ENCODE assay signal across 10 mouse cellular contexts in the genomic region with DNA sequence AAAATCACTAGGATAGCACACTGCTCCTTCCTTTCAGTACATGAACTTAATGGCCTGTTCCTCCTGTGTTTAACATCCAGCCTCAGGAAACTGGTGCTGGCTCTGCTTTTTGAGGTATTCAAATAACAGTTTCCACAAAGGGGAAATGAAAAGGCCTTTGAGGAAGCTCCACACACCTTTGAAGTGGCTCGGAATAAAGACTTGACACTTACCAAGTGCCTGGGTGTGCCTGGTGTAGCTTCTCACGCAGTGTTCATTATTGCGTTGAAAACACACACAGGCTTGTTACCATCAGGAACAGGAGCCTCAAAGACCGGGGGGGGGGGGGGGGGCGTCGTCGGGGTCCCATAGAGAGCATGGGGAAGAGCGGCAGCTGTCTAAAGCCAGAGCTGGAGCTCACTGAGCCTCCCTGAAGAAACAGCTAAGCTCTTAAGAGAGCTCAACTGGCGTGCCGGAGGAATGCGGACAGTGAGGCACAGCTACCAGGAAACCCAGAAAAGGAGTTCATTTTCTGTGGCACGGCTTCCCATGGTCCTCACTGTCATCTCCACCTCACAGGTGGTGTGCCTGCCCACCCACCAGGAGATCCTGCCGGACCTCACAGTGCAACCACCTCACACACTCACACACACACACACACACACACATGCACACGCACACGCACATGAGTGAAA.
A peak's percentile ranks its signal among the peaks of the same experiment; 100 is the strongest.
DNase-seq lines count a peak whose midpoint lies in the region; ATAC-seq and TF ChIP-seq lines count a peak whose summit lies in the region.
"Had no signal": no experiment of that assay in that cellular context is flagged by ENCODE, and none has a peak within 500 bp of the region (broad histone marks: within the 10 kb centered on the region; RNA-seq: fewer than 3 reads in every experiment).

No protein-coding gene starts in this region.

- no peaks in the 10 kb centered on the region for H3K27me3 ChIP-seq in spleen, adult 2 months (ENCODE audit: control insufficient read depth, insufficient read depth, low read length)
- no peaks in the 10 kb centered on the region for H3K27me3 ChIP-seq in embryonic facial prominence, embryonic 10.5 days (replicated peaks; ENCODE audit: low read depth, poor library complexity, severe bottlenecking)
- H3K27me3 ChIP-seq in neural tube, embryonic 15.5 days (replicated peaks): no peaks in the 10 kb centered on the region

- H3K9ac ChIP-seq in neural tube, embryonic 15.5 days (replicated peaks): no peak overlapping the region

- no peak for TF ChIP-seq POLR2A in spleen, adult 2 months (IDR thresholded peaks at IDR 0.05; ENCODE audit: low read depth, low read length)

- H3K4me3 ChIP-seq in spleen, adult 2 months (ENCODE audit: extremely low read depth, insufficient read depth, insufficient read length): no peak overlapping the region
- no peak overlapping the region for H3K4me3 ChIP-seq in embryonic facial prominence, embryonic 10.5 days
- H3K4me3 ChIP-seq in neural tube, embryonic 15.5 days (replicated peaks): no peak overlapping the region
- H3K4me3 ChIP-seq: heart, adult 2 months had no signal

- H3K9me3 ChIP-seq in embryonic facial prominence, embryonic 10.5 days: no peaks in the 10 kb centered on the region
- no peaks in the 10 kb centered on the region for H3K9me3 ChIP-seq in neural tube, embryonic 15.5 days (replicated peaks)

- TF ChIP-seq CTCF in spleen, adult 2 months (IDR thresholded peaks at IDR 0.05; ENCODE audit: extremely low read depth, insufficient read depth, insufficient read length, insufficient replicate concordance): no peak

- no peaks in the 10 kb centered on the region for H3K36me3 ChIP-seq in spleen, adult 2 months (ENCODE audit: control insufficient read depth, insufficient read depth, low read length)
- no peaks in the 10 kb centered on the region for H3K36me3 ChIP-seq in embryonic facial prominence, embryonic 10.5 days (replicated peaks)
- no peaks in the 10 kb centered on the region for H3K36me3 ChIP-seq in neural tube, embryonic 15.5 days

- peaks cover 12% of the 10 kb centered on the region for H3K4me1 ChIP-seq in spleen, adult 2 months (ENCODE audit: control insufficient read depth, insufficient read depth, insufficient read length)
- H3K4me1 ChIP-seq in embryonic facial prominence, embryonic 10.5 days: peaks cover 55% of the 10 kb centered on the region
- H3K4me1 ChIP-seq in neural tube, embryonic 15.5 days: peaks cover 93% of the 10 kb centered on the region

- peak in 1 of 2 experiments; percentile 37 for DNase-seq in spleen, adult 2 months (ENCODE audit: low read depth in 1 of 2, low spot score in 2 of 2)
- DNase-seq in spleen, adult 12 weeks (ENCODE audit: low spot score): no peak
- DNase-seq in embryonic facial prominence, embryonic 10.5 days (ENCODE audit: low spot score): no peak
- DNase-seq in left cerebral cortex, adult 18-20 months (ENCODE audit: low spot score in 2 of 2): no peak
- no peak for DNase-seq in kidney, postnatal 25 days
- DNase-seq in layer of hippocampus, adult 8-10 months (ENCODE audit: low spot score in 2 of 2): no peak

- H3K4me2 ChIP-seq in neural tube, embryonic 15.5 days: no peak overlapping the region
- H3K4me2 ChIP-seq: liver, embryonic 11.5 days had no signal

- H3K27ac ChIP-seq in spleen, adult 2 months (ENCODE audit: insufficient read depth, low read length): peak overlapping the region; percentile 55; the same call in 1 of the 2 replicates
- H3K27ac ChIP-seq in embryonic facial prominence, embryonic 10.5 days (replicated peaks): 0 out of 2 replicates have a peak overlapping the region, but pooled peaks have one; percentile 35
- peak overlapping the region; percentile 74 for H3K27ac ChIP-seq in neural tube, embryonic 15.5 days (replicated peaks)
- H3K27ac ChIP-seq: heart, adult 2 months had no signal

- WGBS in spleen, adult 2 months: 25% methylated on average over 15 of the region's 15 CpGs
- WGBS in embryonic facial prominence, embryonic 10.5 days: 45% methylated on average over 15 of the region's 15 CpGs
- 22% methylated on average over 15 of the region's 15 CpGs for WGBS in neural tube, embryonic 15.5 days

- ATAC-seq in inflammation-experienced regulatory T-cells, adult 6 months: peak; percentile 68
- no peak for ATAC-seq in neural tube, embryonic 15.5 days (ENCODE audit: low FRiP score)
